In genomic region chr11:57654977-57655397, GRCm38 (mm10) we compare ENCODE assay signal across 10 mouse cellular contexts. TPM values are rescaled to one million over a fixed set of nuclear protein-coding genes. Genes with fewer than 3 reads are reported as not detected.
DNase-seq lines count a peak whose midpoint lies in the region; ATAC-seq lines count a peak whose summit lies in the region.
"Had no signal": no experiment of that assay in that cellular context is flagged by ENCODE, and none has a peak within 500 bp of the region (broad histone marks: within the 10 kb centered on the region; RNA-seq: fewer than 3 reads in every experiment).

No protein-coding gene starts in this region.

- DNase-seq in heart, postnatal 14 days, result no peak
- peak; percentile 4 for DNase-seq in thymus, postnatal 14 days
- DNase-seq in thymus, adult 18-20 months, result no peak
- peak; percentile 88 for DNase-seq in liver, embryonic 13.5 days
- DNase-seq in frontal cortex, postnatal 10 days (ENCODE audit: low spot score in 2 of 2), result no peak
- no peak for DNase-seq in cerebellum, postnatal 14 days
- no peak for DNase-seq in frontal cortex, postnatal 36 days (ENCODE audit: low spot score in 2 of 2)

- ATAC-seq in heart, embryonic 13.5 days (ENCODE audit: extremely low read depth, insufficient number of reproducible peaks, low FRiP score, low TSS enrichment), result no peak
- peak; percentile 91 for ATAC-seq in liver, embryonic 13.5 days (ENCODE audit: low read depth)
- ATAC-seq: forebrain, embryonic 14.5 days had no signal

- no peaks in the 10 kb centered on the region for H3K27me3 ChIP-seq in heart, embryonic 13.5 days (replicated peaks)
- no peaks in the 10 kb centered on the region for H3K27me3 ChIP-seq in liver, embryonic 13.5 days
- H3K27me3 ChIP-seq: limb, embryonic 15.5 days had no signal

- intact Hi-C loops in heart, postnatal 14 days (cut with DNase I), result no loop called here

- no peaks in the 10 kb centered on the region for H3K9me3 ChIP-seq in heart, embryonic 13.5 days
- H3K9me3 ChIP-seq in liver, embryonic 13.5 days (replicated peaks), result no peaks in the 10 kb centered on the region
- H3K9me3 ChIP-seq: limb, embryonic 15.5 days had no signal

- H3K9ac ChIP-seq in heart, embryonic 13.5 days, result no peak overlapping the region
- peak overlapping the region; percentile 99 for H3K9ac ChIP-seq in liver, embryonic 13.5 days
- H3K9ac ChIP-seq: limb, embryonic 15.5 days had no signal

- 39% methylated on average over 5 of the region's 5 CpGs for WGBS in heart, embryonic 13.5 days
- WGBS in liver, embryonic 13.5 days (ENCODE audit: insufficient replicate concordance), result 12% methylated on average over 5 of the region's 5 CpGs

- peaks cover 75% of the 10 kb centered on the region for H3K4me1 ChIP-seq in heart, embryonic 13.5 days
- peaks cover 100% of the 10 kb centered on the region for H3K4me1 ChIP-seq in liver, embryonic 13.5 days (replicated peaks)

- peak overlapping the region; percentile 42 for H3K4me2 ChIP-seq in heart, embryonic 13.5 days
- H3K4me2 ChIP-seq in liver, embryonic 13.5 days, result peak overlapping the region; percentile 99
- H3K4me2 ChIP-seq: limb, embryonic 15.5 days had no signal

- no peaks in the 10 kb centered on the region for H3K36me3 ChIP-seq in heart, embryonic 13.5 days
- H3K36me3 ChIP-seq in liver, embryonic 13.5 days, result peaks cover 14% of the 10 kb centered on the region
- H3K36me3 ChIP-seq: limb, embryonic 15.5 days had no signal

- H3K4me3 ChIP-seq in heart, embryonic 13.5 days, result no peak overlapping the region
- H3K4me3 ChIP-seq in liver, embryonic 13.5 days (replicated peaks), result peak overlapping the region; percentile 44
- H3K4me3 ChIP-seq: limb, embryonic 15.5 days had no signal

- H3K27ac ChIP-seq in heart, embryonic 13.5 days (replicated peaks), result no peak overlapping the region
- peak overlapping the region; percentile 99 for H3K27ac ChIP-seq in liver, embryonic 13.5 days
- H3K27ac ChIP-seq: limb, embryonic 15.5 days had no signal

RNA-seq across cellular contexts. Expression of gene Galnt10, which starts 9.7 kb away (rescaled TPM):
- 10.3 and 11.4 TPM in 2 replicates for polyA plus RNA-seq in heart, embryonic 13.5 days (2015; fragmentation: Nextera tagmentation; extraction: Ambion mirVana)
- total RNA-seq in heart, postnatal 14 days (2021), result 10 to 100 TPM; 11.1 to 12.8 TPM
- 23.6 and 27.5 TPM in 2 replicates for polyA plus RNA-seq in liver, embryonic 13.5 days (2015; fragmentation: Nextera tagmentation; extraction: Ambion mirVana)

Comparison
In these comparisons a context has a peak if more than half of its experiments do, and no peak if none do; other contexts are left out.
1. DNase-seq: peak in thymus, postnatal 14 days (single experiment) and liver, embryonic 13.5 days (single experiment); none in heart, postnatal 14 days (0 of 2), thymus, adult 18-20 months (0 of 2), frontal cortex, postnatal 10 days (0 of 2), cerebellum, postnatal 14 days (0 of 2) and frontal cortex, postnatal 36 days (0 of 2).